Mouse (Mus musculus) bone marrow, adult 2 months (tissue): ENCODE results near the gene Gigyf2. TPM values are rescaled to one million over a fixed set of nuclear protein-coding genes. Genes with fewer than 3 reads are reported as not detected.

ENCODE experiments used
- H3K27ac ChIP-seq: fragments of 200-500 bp; 2 replicates; pipeline ENCODE4 v1.5.1; 2012; ENCODE audit warnings: low read depth, mild to moderate bottlenecking, control low read depth, inconsistent platforms, low read length; ENCODE audit not compliant: control insufficient read depth, poor library complexity, insufficient read depth
- H3K4me1 ChIP-seq: fragments of 200-500 bp; 2 replicates; pipeline ENCODE4 v1.6.1; 2011; ENCODE audit warnings: low read length; ENCODE audit not compliant: control insufficient read depth, insufficient read depth
- H3K4me3 ChIP-seq: fragments of 200-500 bp; replicated peaks from 2 replicates; pipeline ENCODE3; 2011; ENCODE audit warnings: mild to moderate bottlenecking, low read depth, low read length, control low read depth; ENCODE audit not compliant: control insufficient read depth
- CTCF ChIP-seq: fragments of 200-500 bp; IDR thresholded peaks from 2 replicates; pipeline ENCODE4 v1.5.1; 2011; ENCODE audit warnings: low read length, control low read depth; ENCODE audit not compliant: control insufficient read depth, insufficient read depth
- POLR2A ChIP-seq: fragments of 200-500 bp; IDR thresholded peaks from 2 replicates; pipeline ENCODE4 v1.6.1; 2011; ENCODE audit warnings: low read depth, mild to moderate bottlenecking, control low read depth, low read length, borderline replicate concordance; ENCODE audit not compliant: control insufficient read depth
- WGBS: fragments of 180-500 bp; shearing (Covaris S2); methylation state at CpG from one replicate; pipeline ENCODE4 v1.1.7; 2018; 5-methylcytosine and 5-hydroxymethylcytosine counted together
- polyA plus RNA-seq: library from polyadenylated mRNA; stranded (reverse); fragments of >200 nt; gene quantifications from 2 replicates; pipeline ENCODE4 v1.2.4, GENCODE M21; 2011; ENCODE audit warnings: low replicate concordance; ENCODE audit not compliant: missing spikeins, insufficient read depth, insufficient read length

Gene Gigyf2
- polyA plus RNA-seq, 1 experiment, result 95.1 TPM

DNA sequence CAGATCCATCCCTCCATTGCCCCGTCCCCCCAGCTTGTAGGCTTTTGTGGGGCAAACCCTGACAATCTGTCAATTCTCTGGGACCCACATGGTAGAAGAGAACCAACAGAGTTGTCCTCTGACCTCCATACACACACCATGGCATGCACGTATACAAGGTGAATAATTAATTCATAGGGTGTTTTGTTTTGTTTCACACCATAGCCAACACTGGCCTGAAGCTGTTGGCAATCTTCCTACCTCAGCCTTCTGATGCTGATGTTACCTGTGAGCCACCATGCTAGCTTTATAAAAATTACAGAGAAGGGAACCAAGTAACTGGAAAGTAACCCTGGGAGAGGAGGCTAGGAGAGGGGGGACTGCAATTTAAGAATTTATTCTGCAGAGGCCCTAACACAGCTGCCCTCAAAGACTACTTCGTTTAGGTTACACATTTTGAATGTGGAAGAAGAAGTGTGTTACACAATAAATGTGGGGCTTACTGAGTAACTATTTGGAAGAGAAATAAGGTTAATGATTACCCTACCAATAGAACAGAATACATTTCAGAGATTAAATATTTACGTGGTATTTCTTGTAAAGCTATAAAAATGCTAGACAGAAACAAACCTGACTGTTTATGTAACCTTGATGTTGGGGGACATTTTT lies 32.6 kb upstream of the Gigyf2 start:
- TF ChIP-seq POLR2A (no peak), CTCF (no peak)
- Histone ChIP-seq H3K27ac (no peak overlapping the region), H3K4me1 (no peaks in the 10 kb centered on the region), H3K4me3 (no peak overlapping the region)
- WGBS, result 67% methylated on average over 4 of the region's 4 CpGs

DNA sequence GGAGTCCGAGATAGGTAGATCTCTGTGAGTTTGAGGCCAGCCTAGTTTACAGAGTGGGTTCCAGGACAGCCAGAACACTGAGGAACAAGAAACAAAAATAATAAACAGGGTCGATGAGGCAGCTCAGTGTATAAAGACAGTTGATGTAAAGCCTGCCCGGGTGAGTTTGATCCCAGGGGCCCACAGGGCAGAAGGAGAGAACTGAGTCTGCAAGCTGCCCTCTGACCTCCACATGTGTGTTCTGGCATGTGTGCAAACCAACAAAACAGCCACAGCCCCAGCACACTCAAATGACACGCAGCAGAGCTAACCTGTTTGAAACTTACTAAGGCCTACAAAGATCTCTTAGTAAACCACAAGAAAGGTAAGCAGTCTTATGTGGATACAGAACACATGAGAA lies 31.8 kb upstream of the Gigyf2 start:
- Histone ChIP-seq H3K4me1 (no peaks in the 10 kb centered on the region), H3K4me3 (no peak overlapping the region), H3K27ac (no peak overlapping the region)
- WGBS, result 78% methylated on average over 4 of the region's 4 CpGs
- no peak for TF ChIP-seq CTCF
- TF ChIP-seq POLR2A, result no peak

DNA sequence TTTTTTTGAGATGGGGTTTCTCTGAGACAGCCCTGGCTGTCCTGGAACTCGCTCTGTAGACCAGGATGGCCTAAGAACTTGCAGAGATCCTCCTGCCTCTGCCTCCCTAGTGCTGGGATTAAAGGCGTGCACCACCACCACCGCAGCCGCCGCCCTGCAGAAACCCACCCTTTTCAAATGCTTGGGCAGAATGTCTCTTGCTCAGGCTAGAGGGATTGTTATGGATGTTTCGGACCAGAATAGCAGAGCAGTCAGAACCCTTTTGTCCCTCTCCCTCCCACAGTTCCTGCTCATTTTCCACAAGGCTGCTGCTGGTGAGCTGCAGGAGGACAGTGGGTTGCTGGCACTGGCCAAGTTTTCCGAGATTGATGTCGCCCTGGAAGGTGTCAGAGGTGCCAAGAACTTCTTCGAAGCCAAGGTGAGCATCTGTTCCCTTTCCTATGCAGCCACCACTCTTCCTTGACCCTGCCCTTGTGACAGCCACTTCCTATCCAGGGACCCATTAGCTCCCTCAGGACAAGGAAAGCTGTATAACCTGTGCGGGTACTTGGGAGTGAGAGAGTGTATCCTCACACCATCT lies 29.4 kb upstream of the Gigyf2 start:
- Histone ChIP-seq H3K4me3 (no peak overlapping the region), H3K4me1 (no peaks in the 10 kb centered on the region), H3K27ac (no peak overlapping the region)
- WGBS, result 82% methylated on average over 10 of the region's 10 CpGs
- TF ChIP-seq CTCF (no peak), POLR2A (no peak)

DNA sequence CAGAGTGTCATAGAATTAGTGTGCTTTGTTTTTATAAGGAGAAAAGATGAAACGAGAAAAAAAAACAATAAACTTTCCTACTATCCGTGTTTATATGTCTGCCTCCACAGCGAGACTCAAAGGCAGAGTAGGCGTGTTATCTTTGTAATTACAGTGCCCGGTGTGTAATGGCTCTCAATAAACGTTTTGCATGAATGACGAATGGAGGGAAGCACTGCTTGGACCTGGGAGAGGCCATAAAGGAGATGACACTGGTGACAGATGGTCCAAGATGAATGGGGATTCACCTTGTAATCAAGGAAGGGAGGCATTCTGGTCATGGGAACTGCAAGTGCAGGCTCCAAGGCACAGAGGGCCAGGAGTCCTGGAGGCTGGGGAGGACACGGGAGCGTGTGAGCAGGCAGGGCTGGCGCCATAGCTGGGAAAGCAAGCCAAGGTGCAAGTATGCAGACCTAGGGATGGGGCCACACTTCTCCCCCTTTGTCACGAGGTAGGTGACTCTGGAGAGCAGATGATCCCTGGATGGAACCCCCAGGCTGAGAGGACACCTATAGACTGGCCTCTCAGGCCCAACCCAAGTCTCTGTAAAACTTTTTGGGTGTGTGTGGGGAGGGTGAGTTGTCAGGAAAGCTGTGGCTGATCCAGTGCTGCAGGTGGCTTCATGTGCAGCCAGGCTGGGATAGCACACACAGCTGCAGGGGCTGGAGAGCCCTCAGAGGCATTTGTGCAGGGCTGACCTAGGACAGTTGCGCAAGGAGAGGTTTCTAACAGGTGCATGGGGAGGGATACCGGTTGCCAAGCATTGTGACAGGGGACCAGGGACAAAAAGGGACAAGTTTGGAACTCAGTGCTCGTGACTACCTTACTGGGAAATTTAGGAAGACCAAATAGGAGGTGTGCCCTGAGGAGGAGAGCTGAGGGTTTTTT lies 26.2 kb upstream of the Gigyf2 start:
- H3K27ac ChIP-seq, result no peak overlapping the region
- H3K4me3 ChIP-seq, result no peak overlapping the region
- no peaks in the 10 kb centered on the region for H3K4me1 ChIP-seq
- 72% methylated on average over 14 of the region's 14 CpGs for WGBS
- TF ChIP-seq CTCF (no peak), POLR2A (no peak)

DNA sequence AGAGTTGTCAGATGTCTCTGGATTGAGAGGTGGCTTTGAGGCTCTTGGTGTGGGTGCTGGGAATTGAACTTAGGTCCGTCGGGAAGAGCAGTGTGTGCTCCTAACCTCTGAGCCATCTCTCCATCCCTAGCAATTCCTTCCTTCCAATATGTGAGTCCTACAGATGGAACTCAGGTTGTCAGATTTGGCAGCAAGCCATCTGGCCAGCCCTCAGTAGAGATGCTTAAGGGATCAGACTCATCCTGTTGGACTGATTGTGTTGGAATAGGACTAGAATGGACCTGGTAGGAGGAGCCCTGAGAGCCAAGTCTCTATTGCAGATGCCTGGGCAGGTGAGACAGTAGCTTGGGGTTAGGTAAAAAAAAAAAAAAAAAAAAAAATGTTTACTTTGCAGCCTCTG lies 24.8 kb upstream of the Gigyf2 start:
- H3K4me3 ChIP-seq, result no peak overlapping the region
- no peak for TF ChIP-seq CTCF
- no peak for TF ChIP-seq POLR2A
- 85% methylated on average over 2 of the region's 2 CpGs for WGBS
- no peaks in the 10 kb centered on the region for H3K4me1 ChIP-seq
- no peak overlapping the region for H3K27ac ChIP-seq

DNA sequence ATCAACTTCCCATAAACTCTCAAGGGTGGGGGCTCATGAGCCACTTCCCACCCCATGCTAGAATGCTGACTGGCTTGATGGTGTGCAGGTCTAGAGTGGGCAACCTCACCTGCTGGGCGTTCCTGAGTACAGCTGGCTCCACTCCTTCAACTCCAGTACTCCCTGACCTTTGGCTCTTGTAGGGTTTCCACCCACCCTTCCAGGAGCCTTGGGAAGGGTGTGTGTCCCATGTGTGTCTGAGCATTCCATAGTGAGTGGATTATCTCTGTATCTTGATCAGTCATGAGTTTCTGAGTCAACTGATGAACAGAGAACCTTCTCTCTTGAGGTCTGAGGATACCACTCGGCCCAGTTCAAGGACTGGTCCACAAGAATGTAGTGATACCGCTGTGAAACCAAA lies 17.8 kb upstream of the Gigyf2 start:
- Histone ChIP-seq H3K4me3 (no peak overlapping the region), H3K27ac (no peak overlapping the region), H3K4me1 (no peaks in the 10 kb centered on the region)
- TF ChIP-seq CTCF (no peak), POLR2A (no peak)
- whole genome bisulfite sequencing, result 84% methylated on average over 3 of the region's 3 CpGs

DNA sequence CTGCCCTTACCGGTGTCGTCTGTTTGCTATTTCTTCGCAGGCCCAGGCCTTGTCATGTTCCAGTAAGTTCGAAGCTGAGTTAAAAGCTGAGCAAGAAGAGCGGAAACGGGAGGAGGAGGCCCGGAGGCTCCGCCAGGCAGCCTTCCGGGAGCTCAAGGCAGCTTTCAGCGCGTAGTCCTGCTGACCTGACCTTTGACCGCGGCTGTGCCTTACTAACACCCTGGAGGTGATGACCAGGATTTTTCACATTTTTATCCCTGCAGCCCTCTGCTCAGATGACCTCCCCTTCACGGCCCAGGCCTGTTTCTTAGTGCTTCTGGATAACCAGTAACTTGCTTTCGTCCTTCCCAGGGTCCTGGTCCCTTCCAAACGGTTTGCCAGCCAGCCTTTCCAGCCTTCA lies 17.2 kb upstream of the Gigyf2 start:
- TF ChIP-seq POLR2A (no peak), CTCF (no peak)
- no peaks in the 10 kb centered on the region for H3K4me1 ChIP-seq
- no peak overlapping the region for H3K27ac ChIP-seq
- no peak overlapping the region for H3K4me3 ChIP-seq
- 85% methylated on average over 16 of the region's 16 CpGs for WGBS

DNA sequence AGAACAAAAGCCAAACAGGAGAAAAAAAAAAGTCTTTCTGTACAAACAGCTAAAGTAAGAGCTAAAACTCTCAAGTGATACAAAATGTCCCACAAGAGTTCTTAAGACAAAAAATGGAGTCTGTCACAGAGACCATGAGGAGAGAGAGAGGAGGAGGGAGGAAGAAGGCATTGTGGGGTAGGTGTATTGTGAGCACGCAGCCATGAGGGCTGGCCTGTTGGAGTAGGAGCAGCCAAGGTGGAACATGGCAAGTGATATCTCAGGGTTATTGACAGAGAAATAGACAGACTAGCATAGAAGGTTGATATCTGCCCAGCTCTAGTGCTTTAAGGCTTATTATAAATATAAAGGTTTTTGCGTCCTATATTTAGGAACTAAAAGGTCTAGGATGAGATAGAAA lies 14.1 kb upstream of the Gigyf2 start:
- Histone ChIP-seq H3K4me1 (no peaks in the 10 kb centered on the region), H3K27ac (no peak overlapping the region), H3K4me3 (no peak overlapping the region)
- 81% methylated on average over 2 of the region's 2 CpGs for WGBS
- TF ChIP-seq CTCF (no peak), POLR2A (no peak)

DNA sequence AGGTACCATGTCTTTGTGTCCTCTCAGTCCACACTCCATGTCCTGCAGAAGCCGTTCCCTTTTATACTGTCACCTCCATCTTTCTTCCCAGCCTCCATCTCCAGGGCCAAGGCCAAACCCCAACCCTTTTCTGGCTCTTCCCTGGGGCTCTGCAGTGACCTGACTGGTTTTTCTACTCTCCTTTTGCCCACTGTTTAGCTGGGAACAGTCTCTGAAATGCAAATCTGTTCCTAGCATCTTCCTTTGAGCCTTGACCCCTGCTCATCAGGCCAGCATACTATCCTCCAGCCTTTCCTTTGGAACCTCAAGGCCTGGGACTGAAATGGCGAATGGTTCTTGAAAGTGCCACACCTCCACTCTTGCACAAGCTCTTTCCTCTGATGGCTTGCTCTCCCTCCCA lies 13.7 kb upstream of the Gigyf2 start:
- Histone ChIP-seq H3K4me1 (no peaks in the 10 kb centered on the region), H3K27ac (no peak overlapping the region), H3K4me3 (no peak overlapping the region)
- no peak for TF ChIP-seq CTCF
- TF ChIP-seq POLR2A, result no peak
- 77% methylated on average over 2 of the region's 2 CpGs for WGBS
